Mouse (Mus musculus) gastrocnemius, postnatal 36 days (tissue): ENCODE results near the gene Itga7. TPM values are rescaled to one million over a fixed set of nuclear protein-coding genes. Genes with fewer than 3 reads are reported as not detected.

Source experiments
- DNase-seq, 2 experiments: peaks; one replicate each; pipeline ENCODE4 v3.0.0; 2022
- intact Hi-C: fragments of 180-260 bp; cut with DNase I; formaldehyde crosslinking; loops from one replicate; pipeline ENCODE4 v1.15.1; 2025
- total RNA-seq, 2 experiments: library from RNA; stranded (reverse); gene quantifications; 2 replicates each; pipeline ENCODE4 v1.2.3; 2021

The Itga7 gene
- total RNA-seq, 2 experiments from 2014 or later, result 47.9 to 60.1 TPM

DNA sequence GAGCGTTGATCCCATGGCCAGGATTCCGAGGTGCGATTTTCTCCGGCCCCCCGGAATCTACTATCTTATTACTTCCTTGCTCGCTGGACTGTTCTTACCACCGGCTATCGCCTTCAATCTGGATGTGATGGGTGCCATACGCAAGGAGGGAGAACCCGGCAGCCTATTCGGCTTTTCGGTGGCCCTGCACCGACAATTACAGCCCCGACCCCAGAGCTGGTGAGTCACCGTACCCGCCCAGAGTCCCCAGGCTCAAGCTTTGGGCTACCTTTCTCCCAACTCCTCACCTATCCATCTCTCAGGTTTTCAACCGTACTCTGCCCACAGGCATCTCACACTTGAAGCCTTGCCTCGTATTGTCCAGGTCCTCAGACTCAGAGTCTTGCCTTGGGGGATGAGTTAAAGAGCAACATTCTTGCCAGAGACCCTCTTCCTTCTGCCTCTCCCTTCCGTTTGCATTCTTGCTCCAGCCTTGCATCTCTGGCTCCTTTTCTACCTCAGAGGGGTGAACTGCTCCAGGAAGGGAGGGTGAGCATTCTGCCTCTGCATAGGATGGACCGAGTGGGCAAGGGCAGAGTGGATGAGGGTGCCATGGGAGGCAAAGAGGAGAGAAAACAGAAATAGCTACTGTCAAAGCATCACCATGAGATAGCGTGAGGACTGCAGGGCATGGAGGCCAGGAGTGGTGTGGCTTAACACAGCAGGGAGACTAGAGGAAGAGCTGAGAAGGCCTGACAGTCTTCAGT lies 531 bp downstream of the Itga7 start:
- intact Hi-C loops, result no loop called here
- DNase-seq, result no peak

DNA sequence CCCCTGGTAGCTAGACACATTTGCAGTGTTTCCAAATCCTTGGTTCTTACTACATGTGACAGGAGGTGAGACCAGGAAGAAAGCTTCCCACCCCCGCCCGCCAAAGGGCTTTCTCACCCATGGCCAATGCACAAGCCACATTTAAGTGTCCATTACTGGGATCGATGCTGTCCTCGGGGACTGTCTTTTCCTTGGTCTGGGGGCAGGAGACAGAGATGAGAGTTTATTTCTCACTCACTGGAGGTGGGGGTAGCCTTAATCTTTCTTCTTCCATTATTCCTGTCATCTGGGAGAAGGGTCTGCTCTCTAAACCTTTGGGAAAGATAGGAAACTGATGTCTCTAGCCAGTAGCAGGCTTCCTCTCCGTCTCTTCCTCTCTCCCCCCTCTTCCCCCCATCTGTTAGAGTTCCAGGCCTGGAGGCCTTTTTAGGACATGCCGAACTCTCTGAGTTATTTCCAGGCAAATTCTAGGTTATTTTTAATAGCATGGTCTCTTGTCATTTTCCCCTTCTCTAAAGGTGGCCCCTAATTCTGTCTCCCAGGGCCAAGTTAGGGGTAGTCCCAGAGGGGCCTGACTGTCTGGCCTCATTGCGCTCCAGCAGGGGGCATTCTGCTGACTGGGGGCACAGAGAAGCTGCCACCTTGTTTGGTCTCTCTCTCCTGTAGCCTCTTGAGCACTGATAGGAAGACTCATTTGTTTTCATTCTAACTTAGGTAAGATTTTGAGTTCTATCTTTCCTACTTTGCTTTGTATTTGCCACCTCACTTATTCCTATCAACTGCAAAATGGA lies 1.6 kb downstream of the Itga7 start:
- intact Hi-C loops, result no loop called here
- DNase-seq, result no peak

DNA sequence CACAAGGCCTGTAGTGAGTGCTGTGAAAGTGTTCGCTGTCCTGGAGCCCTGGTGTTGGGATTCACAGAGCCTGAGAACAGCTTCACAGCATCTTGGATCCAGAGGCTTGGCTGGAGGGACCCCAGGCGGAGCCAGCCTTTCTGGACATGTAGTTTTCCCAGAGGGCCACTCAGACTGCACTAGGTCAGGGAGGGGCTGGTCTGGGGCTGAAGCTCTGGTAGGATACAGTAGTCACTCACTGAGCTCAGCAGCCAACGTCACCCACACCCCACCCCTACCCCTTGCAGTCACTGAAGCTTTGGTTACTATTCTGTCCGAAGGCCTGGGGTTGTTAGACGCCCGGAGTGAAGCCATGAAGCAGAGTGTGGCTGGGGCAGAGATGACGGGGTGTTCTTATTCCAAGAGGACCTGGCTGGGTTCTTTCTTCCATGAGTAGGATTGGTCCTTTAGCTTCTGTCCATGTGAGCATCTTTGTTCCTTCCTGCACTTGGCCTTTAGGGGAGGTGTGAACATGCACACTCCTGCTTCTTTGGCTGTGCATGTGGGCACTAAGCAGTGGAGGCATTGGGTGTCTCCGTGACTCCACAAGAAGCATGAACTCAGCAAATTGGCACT lies 2.3 kb downstream of the Itga7 start:
- DNase-seq, result peak; percentile 30 to 31
- intact Hi-C loops, result no loop called here

DNA sequence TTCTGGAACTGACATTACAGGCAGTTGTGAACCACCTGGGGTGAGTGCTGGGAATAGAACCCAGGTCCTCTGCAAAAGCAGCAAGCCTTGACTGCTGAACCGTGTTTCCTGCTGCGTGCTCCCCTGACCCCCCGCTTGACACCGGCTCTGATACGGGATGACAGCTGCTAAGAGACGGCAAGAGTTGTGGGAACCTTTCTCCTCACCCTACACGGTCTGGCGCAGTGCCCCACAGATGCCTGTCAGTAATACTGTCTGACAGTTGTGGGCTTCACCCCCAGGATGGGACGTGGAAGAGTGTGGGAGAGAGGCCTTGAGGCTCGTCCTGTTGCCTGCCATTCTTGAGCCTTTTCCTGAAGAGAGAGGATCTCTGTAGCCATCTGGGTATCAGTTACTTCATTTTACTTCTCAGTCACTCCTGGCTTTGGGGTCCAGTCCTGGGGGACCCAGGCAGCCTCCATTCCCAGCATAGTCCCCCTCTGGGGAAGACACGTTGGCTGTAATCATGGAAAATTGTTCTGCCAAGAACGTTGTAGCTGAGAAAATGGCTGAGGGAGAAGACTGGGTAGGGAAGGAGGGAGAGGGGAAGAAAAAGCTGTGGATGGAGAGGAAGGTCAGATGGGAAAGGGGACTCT lies 4.3 kb downstream of the Itga7 start:
- DNase-seq, result peak; percentile 35 to 50

DNA sequence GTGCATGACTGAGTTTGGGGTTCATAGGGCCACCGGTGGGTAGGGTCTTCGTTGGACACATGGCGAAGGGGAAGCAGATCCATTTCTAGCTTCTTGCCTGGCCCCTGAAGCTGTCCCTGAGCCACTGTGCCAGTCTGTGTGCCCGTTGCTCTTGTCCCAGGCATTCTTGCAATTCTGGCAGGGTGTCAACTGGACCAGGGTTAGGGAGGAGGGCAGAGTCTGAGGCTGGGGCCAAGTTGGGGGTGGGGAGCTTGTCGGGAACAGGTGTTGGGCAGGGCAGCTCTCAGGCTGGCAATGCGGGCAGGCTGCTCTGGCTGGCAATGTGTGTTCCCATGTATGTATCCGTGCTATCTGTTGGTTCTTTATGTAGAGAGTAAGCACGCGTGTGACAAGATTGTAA lies 4.8 kb downstream of the Itga7 start:
- intact Hi-C loops, result no loop called here
- peak; percentile 62 to 87 for DNase-seq

More for the DNA sequence above, 4.3 kb downstream of the Itga7 start:
- intact Hi-C loops, result no loop called here

DNA sequence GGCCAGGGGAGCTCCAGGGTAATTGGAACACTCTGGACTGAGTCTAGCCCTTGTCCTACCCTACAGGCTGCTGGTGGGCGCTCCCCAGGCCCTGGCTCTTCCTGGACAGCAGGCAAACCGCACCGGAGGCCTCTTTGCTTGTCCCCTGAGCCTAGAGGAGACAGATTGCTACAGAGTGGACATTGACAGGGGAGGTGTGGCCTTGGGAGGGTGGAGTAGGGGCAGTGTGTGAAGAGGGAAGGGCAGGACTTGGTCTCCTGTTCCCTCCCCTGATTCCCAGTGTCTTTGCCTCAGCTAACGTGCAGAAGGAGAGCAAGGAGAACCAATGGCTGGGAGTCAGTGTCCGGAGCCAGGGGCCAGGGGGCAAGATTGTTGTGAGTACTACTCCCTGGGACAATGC lies 5.4 kb downstream of the Itga7 start:
- intact Hi-C loops, result no loop called here
- no peak for DNase-seq

DNA sequence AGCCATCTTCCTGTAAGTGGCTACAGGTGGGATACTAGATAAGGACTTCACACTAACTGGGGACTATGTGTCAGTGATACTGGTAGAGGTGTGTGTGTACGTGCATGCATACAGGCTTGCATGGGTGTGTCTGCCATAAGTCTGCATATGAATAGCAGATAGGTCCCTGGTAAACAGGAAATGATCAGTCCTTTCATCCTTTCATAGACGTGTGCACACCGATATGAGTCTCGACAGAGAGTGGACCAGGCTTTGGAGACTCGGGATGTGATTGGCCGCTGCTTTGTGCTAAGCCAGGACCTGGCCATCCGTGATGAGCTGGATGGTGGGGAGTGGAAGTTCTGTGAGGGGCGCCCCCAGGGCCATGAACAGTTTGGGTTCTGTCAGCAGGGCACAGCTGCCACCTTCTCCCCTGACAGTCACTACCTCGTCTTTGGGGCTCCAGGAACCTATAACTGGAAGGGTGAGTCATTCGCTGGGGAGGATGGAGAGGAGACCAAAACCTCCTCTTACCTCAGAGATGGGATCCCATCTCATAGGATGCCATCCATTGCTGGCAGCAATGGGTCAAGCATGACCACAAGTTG lies 7.0 kb downstream of the Itga7 start:
- DNase-seq, result no peak
- intact Hi-C loops, result no loop called here

DNA sequence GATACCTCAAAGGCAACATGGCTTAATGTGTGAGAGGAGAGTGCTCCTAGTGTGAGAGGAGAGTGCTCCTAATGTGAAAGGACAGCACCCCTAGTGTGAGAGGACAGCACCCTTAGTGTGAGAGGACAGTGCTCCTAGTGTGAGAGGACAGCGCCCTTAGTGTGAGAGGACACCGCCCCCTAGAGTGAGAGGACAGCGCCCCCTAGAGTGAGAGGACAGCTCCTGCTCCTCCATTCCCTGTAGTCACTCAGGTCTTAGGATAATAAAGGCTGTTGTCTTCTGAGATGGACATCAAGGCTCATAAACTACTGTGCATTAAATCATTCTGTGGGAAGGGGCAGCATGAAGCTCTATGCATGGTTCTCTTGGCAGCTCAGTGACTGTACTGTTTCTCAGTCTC lies 12.1 kb downstream of the Itga7 start:
- intact Hi-C loops, result loop anchor here (2.0 kb wide), 1 partner anchor 31 kb away; no protein-coding TSS in a partner anchor
- DNase-seq, result peak; percentile 33 to 62

DNA sequence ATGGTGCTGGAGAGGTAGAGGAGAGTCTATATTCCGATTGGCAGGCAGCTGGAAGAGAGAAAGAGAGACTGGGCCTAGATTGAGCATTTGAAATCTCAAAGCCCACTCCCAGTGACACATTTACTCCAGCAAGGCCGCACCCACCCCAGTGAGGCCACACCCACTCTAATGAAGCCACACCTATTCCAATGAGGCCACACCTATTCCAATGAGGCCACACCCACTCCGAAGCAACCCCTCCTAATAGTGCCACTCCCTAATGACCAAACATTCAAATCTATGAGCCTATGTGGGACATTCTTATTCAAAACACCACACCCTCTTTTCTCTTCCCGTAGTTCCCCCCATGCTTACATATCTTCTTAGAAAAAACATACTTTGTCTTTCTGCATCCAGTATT lies 13.9 kb downstream of the Itga7 start:
- DNase-seq, result no peak
- intact Hi-C loops, result loop anchor here (2.0 kb wide), 1 partner anchor 33 kb away; no protein-coding TSS in a partner anchor

DNA sequence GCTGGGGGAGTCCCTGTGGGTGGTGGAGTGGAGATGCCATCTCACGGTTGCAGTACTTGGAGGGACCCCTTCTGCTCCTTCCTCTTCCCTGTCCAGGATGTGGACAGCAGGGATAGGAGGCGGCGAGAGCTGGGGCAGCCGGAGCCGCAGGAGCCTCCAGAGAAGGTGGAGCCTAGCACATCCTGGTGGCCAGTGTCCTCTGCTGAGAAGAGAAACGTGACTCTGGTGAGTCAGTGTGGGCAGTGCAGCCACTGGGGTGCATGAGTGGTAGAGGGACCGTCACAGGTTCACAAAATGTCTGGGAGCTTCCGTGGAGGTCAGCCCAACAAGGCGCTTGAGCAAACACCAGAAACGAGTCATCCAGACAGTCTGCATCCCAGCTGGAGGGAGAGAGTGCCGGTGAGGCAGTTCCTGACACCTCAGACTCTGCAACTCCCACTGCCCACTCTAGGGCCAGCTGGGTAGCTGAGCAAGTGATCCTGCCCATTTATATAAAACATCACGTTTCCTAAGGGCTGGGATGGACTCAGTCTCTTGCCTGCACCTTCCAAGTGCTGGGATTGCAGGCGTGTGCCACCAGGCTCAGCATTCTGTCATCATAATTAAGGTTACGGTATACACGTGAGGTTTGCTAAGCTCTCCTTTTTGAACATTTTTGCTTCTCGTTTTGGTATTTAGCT lies 16.7 kb downstream of the Itga7 start:
- intact Hi-C loops, result no loop called here
- no peak for DNase-seq

DNA sequence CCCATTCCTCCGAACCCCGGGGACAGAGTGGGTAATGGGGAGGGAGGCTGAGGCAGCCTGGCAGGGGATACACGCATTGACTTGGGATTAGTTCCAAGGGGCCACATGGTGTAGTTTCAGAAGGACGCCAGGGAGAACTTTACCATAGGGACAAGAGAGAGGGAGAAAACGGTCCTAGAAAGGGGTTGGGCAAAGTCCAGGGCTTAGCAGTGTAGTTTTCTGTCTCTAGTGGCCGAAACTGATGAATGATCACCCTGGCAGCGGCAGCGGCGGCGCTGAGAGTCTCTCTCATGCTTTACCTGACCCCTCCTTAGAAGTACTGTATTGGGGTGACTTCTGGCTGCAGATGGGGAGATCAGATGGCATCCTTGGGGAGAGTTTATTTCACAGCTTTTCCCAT lies 24.7 kb downstream of the Itga7 start:
- no peak for DNase-seq
- intact Hi-C loops, result no loop called here

DNA sequence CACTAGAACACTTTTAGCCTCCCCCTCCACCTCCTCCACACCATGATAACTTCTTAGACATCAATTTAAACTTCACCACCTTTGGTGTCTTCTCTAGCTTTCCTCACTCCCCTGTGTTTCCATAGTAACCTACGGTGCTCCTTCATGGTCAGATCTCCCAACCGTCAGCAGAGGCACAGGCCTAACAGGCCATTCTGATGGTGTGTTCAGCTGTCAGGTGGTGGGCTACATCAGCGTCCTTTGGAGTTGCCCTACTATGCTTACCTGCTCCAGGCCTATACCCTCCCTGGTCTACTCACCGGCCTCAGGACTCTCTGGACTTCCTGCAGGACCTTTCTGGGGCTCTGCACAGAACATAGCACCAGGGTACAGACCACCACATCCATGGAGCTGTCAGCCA lies 26.5 kb downstream of the Itga7 start:
- intact Hi-C loops, result no loop called here
- DNase-seq, result no peak

DNA sequence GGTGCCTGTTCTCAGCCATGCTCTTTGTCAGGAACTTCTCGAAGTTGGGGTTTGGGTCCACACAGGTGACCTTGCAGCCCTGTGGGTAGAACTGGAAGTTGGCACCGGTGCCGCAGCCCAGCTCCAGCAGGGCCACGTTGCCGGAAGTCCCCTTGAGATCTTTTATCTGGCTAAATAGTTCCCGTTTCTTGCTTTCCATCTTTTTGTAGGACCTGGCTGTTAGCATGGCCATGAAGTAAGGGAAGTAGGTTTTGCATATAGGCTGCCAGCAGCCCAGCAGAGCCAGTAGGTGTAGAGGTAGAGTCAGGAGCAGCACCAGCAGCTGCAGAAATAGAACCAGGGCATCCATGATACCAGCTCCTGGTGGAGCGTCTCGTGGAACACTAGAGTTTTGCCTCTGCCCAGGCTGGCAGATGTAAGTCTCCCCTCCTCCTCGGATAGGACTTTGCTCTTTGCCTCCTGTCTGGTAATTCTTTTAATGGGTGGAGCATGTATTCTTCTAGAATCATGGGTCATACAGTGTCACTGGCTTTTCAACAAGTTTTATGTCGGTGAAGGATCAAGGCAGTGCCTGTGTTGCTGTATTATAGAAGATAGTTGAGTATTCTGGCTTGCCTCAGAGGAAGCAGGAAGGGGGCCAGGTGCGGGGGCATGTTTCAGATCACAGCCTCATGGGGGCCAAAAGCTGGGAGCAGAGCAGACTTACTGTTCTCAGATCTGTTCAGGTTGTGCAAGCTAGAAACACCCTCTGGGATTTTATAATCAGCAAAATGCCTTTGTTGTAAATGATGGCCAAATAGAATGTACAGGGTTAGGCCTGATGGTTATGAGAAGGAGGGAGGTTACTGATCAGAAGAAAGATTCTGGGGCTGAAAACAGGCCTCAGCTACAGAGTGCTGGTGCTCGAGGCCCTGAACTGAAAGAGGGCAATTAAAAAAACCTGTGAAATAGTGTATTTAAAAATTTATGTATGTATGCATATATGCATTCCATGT lies 27.3 kb downstream of the Itga7 start, which contains the start of gene Mettl7b:
Gene Mettl7b (minus strand): TSS at position 399 of the 995 bp plus-strand sequence.
- no peak for DNase-seq
- intact Hi-C loops, result no loop called here

DNA sequence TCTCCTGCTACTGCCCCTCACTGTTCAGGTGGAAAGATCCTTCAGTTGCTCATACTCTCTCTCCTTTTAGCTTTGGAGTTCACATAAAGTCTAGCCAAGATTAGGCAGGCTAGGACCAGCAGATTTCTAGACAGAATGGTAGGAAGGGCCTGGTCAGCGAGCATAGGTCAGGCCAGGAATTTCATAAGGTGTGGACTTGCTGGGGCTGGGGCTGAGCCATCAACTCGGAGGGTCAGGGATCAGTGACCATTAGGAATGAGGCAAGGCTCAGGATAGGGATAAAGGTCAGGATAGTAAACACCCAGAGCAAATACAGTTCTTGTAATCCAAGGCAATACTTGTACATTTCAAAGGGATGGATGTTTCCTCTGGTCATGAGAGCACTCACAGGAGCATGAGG lies 31.3 kb downstream of the Itga7 start:
- intact Hi-C loops, result no loop called here

DNA sequence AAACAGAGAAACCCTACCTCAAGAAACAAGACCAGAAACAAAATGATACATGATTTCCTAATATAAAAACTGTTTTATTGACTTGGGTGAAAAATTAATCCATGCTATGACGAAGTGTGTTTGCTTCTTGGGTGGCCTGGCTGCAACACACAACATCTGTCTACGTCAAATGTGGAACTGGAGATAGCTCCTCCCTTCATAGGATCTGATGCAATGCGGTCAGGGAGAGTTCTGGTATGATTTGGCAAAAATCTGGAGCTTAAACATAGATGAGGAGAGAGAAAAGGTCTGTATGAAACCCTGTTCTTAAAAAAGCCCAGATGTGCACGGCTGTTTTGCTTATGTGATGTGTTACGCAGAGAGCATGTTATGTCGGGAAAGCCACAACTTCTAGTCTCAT lies 32.3 kb downstream of the Itga7 start:
- DNase-seq, result no peak
- intact Hi-C loops, result no loop called here

More for the DNA sequence above, 31.3 kb downstream of the Itga7 start:
- DNase-seq, result no peak

DNA sequence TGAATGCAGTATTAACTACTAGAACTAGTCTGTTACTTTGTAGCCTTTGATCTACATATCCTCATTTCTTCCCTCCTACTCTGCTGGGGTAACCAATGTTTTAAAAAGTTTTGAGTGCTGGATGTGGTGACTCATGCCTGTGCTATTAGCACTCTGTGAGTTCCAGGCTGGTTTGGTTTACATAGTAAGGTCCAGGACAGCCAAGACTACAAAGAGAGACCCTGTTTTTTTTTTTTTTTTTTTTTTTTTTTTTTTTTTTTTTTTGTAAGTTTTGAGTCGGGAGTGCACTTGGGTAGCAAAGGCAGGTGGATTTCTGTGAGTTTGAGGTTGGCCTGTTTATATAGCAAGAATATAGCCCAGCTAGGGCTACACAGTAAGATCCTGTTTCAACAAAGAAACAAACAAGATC lies 34.7 kb downstream of the Itga7 start:
- DNase-seq, result no peak
- intact Hi-C loops, result no loop called here

DNA sequence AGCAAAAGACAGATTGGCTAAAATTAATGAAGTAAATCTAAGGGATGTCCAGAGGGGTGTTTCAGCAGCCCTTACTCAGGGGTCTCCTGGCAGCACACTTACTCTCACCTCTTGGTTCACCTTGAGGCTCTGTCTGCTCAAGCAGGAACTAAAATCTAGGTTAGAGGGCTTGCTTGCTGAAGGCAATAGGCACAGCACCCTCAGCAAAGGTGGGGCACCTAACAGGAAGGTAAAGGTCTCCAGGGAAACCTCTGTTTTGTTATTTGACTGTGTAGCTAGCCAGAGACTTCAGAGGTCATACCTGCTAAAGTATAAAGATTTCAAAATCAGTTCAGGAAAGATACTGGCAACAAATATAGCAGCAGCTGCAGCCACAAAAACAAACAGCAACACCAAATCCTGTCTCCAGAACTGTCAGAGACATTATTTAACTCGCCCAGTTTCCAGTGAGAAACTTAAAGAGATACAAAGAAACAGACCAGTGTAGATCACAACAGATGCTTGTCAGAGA lies 37.2 kb downstream of the Itga7 start:
- intact Hi-C loops, result loop anchor here (10.0 kb wide), 1 partner anchor 126 kb away; no protein-coding TSS in a partner anchor

DNA sequence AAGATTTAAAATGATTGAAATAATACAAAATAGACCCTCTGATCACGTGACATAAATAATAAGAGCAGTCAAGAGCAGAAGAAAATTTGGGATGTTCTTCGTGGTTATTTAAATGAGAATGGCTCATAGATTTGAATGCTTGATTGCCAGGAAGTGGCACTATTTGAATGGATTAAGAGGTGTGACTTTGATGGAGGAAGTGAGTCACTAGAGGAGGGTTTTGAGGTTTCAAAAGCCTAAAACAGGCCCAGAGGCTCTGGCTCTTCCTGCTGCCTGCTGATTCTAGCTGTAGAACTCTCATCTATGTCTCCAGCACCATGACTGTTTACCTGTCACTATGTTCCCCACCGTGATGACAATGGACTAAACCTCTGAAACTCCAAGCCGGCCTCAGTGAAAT lies 39.2 kb downstream of the Itga7 start:
- no peak for DNase-seq
- intact Hi-C loops, result loop anchor here (10.0 kb wide), 1 partner anchor 128 kb away; no protein-coding TSS in a partner anchor

More for the DNA sequence above, 37.2 kb downstream of the Itga7 start:
- DNase-seq, result no peak
